Mouse (Mus musculus): Measurements from ENCODE around the gene Cryaa. TPM values are rescaled to one million over a fixed set of nuclear protein-coding genes. Genes with fewer than 3 reads are reported as not detected.

The Cryaa gene
- polyA plus RNA-seq, 1 experiment: not detected

- no peak for TF ChIP-seq GATA1 (IDR thresholded peaks at IDR 0.05; ENCODE audit: low read length)
Observed at GRCm38 (mm10) chr17:31688112-31688511, 10.5 kb downstream of the Cryaa start.

GRCm38 (mm10) chr17:31689606-31690005 is 12.0 kb downstream of the Cryaa start:
- no peak for TF ChIP-seq GATA1 (IDR thresholded peaks at IDR 0.05; ENCODE audit: low read length)

GRCm38 (mm10) chr17:31692918-31693317 is 15.3 kb downstream of the Cryaa start:
- TF ChIP-seq GATA1 (IDR thresholded peaks at IDR 0.05; ENCODE audit: low read length): no peak

GRCm38 (mm10) chr17:31693330-31694022 is 15.9 kb downstream of the Cryaa start:
- no peak for TF ChIP-seq GATA1 (IDR thresholded peaks at IDR 0.05; ENCODE audit: low read length)

- no peak for TF ChIP-seq GATA1 (IDR thresholded peaks at IDR 0.05; ENCODE audit: low read length)
Observed at GRCm38 (mm10) chr17:31694023-31694376, 16.4 kb downstream of the Cryaa start.

- no peak for TF ChIP-seq GATA1 (IDR thresholded peaks at IDR 0.05; ENCODE audit: low read length)
Observed at GRCm38 (mm10) chr17:31694949-31695348, 17.3 kb downstream of the Cryaa start.

GRCm38 (mm10) chr17:31698347-31698746 is 20.7 kb downstream of the Cryaa start:
- no peak for TF ChIP-seq GATA1 (IDR thresholded peaks at IDR 0.05; ENCODE audit: low read length)

- no peak for TF ChIP-seq GATA1 (IDR thresholded peaks at IDR 0.05; ENCODE audit: low read length)
Observed at GRCm38 (mm10) chr17:31703276-31703980, 25.8 kb downstream of the Cryaa start.

- TF ChIP-seq GATA1 (IDR thresholded peaks at IDR 0.05; ENCODE audit: low read length): no peak
Observed at GRCm38 (mm10) chr17:31705271-31706020, 27.8 kb downstream of the Cryaa start.

GRCm38 (mm10) chr17:31709121-31709741 is 31.6 kb downstream of the Cryaa start:
- no peak for TF ChIP-seq GATA1 (IDR thresholded peaks at IDR 0.05; ENCODE audit: low read length)

GRCm38 (mm10) chr17:31710455-31710854 is 32.8 kb downstream of the Cryaa start:
- TF ChIP-seq GATA1 (IDR thresholded peaks at IDR 0.05; ENCODE audit: low read length): no peak

- no peak for TF ChIP-seq GATA1 (IDR thresholded peaks at IDR 0.05; ENCODE audit: low read length)
Observed at GRCm38 (mm10) chr17:31713709-31714108, 36.1 kb downstream of the Cryaa start.

GRCm38 (mm10) chr17:31714125-31714524 is 36.5 kb downstream of the Cryaa start:
- no peak for TF ChIP-seq GATA1 (IDR thresholded peaks at IDR 0.05; ENCODE audit: low read length)

- TF ChIP-seq GATA1 (IDR thresholded peaks at IDR 0.05; ENCODE audit: low read length): no peak
Observed at GRCm38 (mm10) chr17:31715006-31715405, 37.4 kb downstream of the Cryaa start.

GRCm38 (mm10) chr17:31721637-31722036 is 44.0 kb downstream of the Cryaa start:
- TF ChIP-seq GATA1 (IDR thresholded peaks at IDR 0.05; ENCODE audit: low read length): no peak

GRCm38 (mm10) chr17:31725366-31725765 is 47.8 kb downstream of the Cryaa start:
- no peak for TF ChIP-seq GATA1 (IDR thresholded peaks at IDR 0.05; ENCODE audit: low read length)

All from G1E-ER4 (cell line).